Mouse (Mus musculus) midbrain, postnatal 0 days (tissue): Measurements from ENCODE around the gene Pga5. TPM values are rescaled to one million over a fixed set of nuclear protein-coding genes. Genes with fewer than 3 reads are reported as not detected.

ENCODE experiments used
- ATAC-seq: fragments of 200-750 bp; cut with Nextera tagmentation; 2 replicates; pipeline ENCODE4 v1.8.0; 2017; ENCODE audit warnings: moderate number of reproducible peaks, mild to moderate bottlenecking, moderate TSS enrichment, moderate library complexity; ENCODE audit not compliant: low FRiP score
- DNase-seq: peaks from one replicate; pipeline ENCODE4 v3.0.0-alpha.2; 2015; ENCODE audit warnings: low spot score
- H3K27ac ChIP-seq: fragments of 300-500 bp; sonication (generic); 2 replicates; pipeline ENCODE4 v1.5.1; 2014; ENCODE audit warnings: low read depth, mild to moderate bottlenecking, low read length, mixed read lengths
- H3K27me3 ChIP-seq: fragments of 300-500 bp; sonication (generic); 2 replicates; pipeline ENCODE4 v1.6.1; 2014; ENCODE audit warnings: low read length, control low read depth, mixed read lengths; ENCODE audit not compliant: insufficient read depth
- H3K36me3 ChIP-seq: fragments of 300-500 bp; sonication (generic); 2 replicates; pipeline ENCODE4 v1.6.1; 2014; ENCODE audit warnings: low read length, control low read depth, mixed read lengths; ENCODE audit not compliant: insufficient read depth
- H3K4me1 ChIP-seq: fragments of 300-500 bp; sonication (generic); 2 replicates; pipeline ENCODE4 v1.6.1; 2014; ENCODE audit warnings: mild to moderate bottlenecking, control low read depth, antibody characterized with exemption, low read length, mixed read lengths; ENCODE audit not compliant: insufficient read depth
- H3K4me2 ChIP-seq: fragments of 300-500 bp; sonication (generic); 2 replicates; pipeline ENCODE4 v1.6.1; 2014; ENCODE audit warnings: low read depth, mild to moderate bottlenecking, low read length, mixed read lengths; ENCODE audit not compliant: poor library complexity, severe bottlenecking
- H3K4me3 ChIP-seq: fragments of 300-500 bp; sonication (generic); 2 replicates; pipeline ENCODE4 v1.5.1; 2014; ENCODE audit warnings: low read depth, mild to moderate bottlenecking, low read length, moderate library complexity
- H3K9ac ChIP-seq: fragments of 300-500 bp; sonication (generic); replicated peaks from 2 replicates; pipeline ENCODE4 v1.6.1; 2014; ENCODE audit warnings: mild to moderate bottlenecking, low read length, moderate library complexity, mixed read lengths; ENCODE audit not compliant: poor library complexity, severe bottlenecking
- H3K9me3 ChIP-seq: fragments of 300-500 bp; sonication (generic); 2 replicates; pipeline ENCODE4 v1.6.1; 2016; ENCODE audit warnings: low read length, control low read depth
- CTCF ChIP-seq: IDR thresholded peaks from 2 replicates; pipeline ENCODE4 v1.5.1; 2016; ENCODE audit warnings: antibody characterized with exemption, mild to moderate bottlenecking
- WGBS: fragments of 180-500 bp; shearing (Covaris S2); extraction: QIAGEN DNeasy Blood & Tissue Kit; methylation state at CpG from one replicate; pipeline ENCODE4 v1.1.7; 2014; 5-methylcytosine and 5-hydroxymethylcytosine counted together
- polyA plus RNA-seq: library from polyadenylated mRNA; unstranded; fragments of >200 nt; fragmentation: Nextera tagmentation; extraction: Ambion mirVana; gene quantifications from 2 replicates; pipeline ENCODE4 v1.2.1, GENCODE M21; 2015
- total RNA-seq: library from RNA; depleted of rRNA; stranded (reverse); fragments of >200 nt; gene quantifications from 2 replicates; pipeline ENCODE4 v1.2.3, GENCODE M21; 2014

Gene Pga5
- total and polyA plus RNA-seq, 2 experiments from 2014 or later = not detected

GRCm38 (mm10) chr19:10685727-10686126 is 7.9 kb upstream of the Pga5 start:
- ATAC-seq (no peak), DNase-seq (no peak)
- H3K9me3 ChIP-seq = no peaks in the 10 kb centered on the region
- H3K4me1 ChIP-seq = peaks cover 13% of the 10 kb centered on the region; the same call in 1 of the 2 replicates
- H3K9ac ChIP-seq = no peak overlapping the region
- H3K36me3 ChIP-seq = no peaks in the 10 kb centered on the region
- H3K4me2 ChIP-seq = no peak overlapping the region
- no peaks in the 10 kb centered on the region for H3K27me3 ChIP-seq
- TF ChIP-seq CTCF = no peak
- no peak overlapping the region for H3K4me3 ChIP-seq
- no peak overlapping the region for H3K27ac ChIP-seq
- WGBS = 72% methylated on average over 2 of the region's 2 CpGs

- no peak for TF ChIP-seq CTCF
- Histone ChIP-seq H3K36me3 (no peaks in the 10 kb centered on the region), H3K27me3 (no peaks in the 10 kb centered on the region), H3K9me3 (no peaks in the 10 kb centered on the region), H3K9ac (no peak overlapping the region), H3K4me1 (0 out of 2 replicates have a peak, but pooled peaks cover 8% of the 10 kb centered on the region), H3K4me3 (no peak overlapping the region), H3K27ac (no peak overlapping the region), H3K4me2 (no peak overlapping the region)
- 91% methylated on average over 9 of the region's 9 CpGs for WGBS
- ATAC-seq (no peak), DNase-seq (no peak)
These were observed 7.2 kb upstream of the Pga5 start for GRCm38 (mm10) chr19:10685081-10685480.

DNA sequence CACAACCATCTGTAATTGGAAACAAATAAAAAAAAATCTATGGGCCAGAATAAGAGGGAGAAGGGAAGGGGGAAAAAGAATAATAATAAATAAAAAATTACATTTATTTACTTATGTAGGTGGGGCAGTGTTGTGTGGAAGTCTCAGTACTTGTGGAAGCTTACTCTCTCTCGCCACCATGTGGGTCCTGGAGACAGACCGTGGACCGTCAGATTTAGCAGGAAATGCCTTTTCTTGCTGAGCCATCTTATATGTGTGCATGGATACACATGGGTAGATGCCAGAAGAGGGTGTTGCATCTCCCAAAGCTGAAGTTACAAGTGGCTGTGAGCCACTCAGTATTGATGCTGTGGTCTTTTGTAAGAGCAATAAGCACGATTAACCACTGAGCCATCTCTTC is 3.7 kb upstream of the Pga5 start:
- WGBS = 69% methylated on average over 4 of the region's 4 CpGs
- Histone ChIP-seq H3K4me3 (no peak overlapping the region), H3K36me3 (no peaks in the 10 kb centered on the region), H3K27ac (no peak overlapping the region), H3K9ac (no peak overlapping the region), H3K4me2 (no peak overlapping the region), H3K9me3 (no peaks in the 10 kb centered on the region), H3K4me1 (no peaks in the 10 kb centered on the region), H3K27me3 (no peaks in the 10 kb centered on the region)
- DNase-seq = no peak
- peak; percentile 24 for TF ChIP-seq CTCF
- ATAC-seq = no peak

DNA sequence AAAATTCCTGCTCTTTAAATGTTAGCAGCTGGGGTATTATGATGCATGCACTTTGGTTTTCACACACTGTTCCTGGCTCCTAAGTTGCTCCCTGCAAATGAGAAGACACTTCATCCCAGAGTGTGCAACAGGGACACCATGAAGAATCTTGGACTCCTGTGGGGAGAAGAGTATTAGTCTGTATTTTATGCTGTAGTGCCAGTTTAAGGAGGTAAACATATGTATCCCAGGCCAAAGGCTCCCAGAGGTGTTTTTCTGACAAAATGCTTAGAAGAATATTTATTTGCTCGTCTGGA is 849 bp upstream of the Pga5 start:
- no peak for TF ChIP-seq CTCF
- 0 out of 2 replicates have a peak, but pooled peaks have one; percentile 28 for ATAC-seq
- no peak overlapping the region for H3K4me2 ChIP-seq
- H3K4me1 ChIP-seq = no peaks in the 10 kb centered on the region
- 81% methylated on average over 1 of the region's 1 CpGs for WGBS
- no peak overlapping the region for H3K4me3 ChIP-seq
- H3K9ac ChIP-seq = no peak overlapping the region
- no peak for DNase-seq
- H3K36me3 ChIP-seq = no peaks in the 10 kb centered on the region
- no peak overlapping the region for H3K27ac ChIP-seq
- H3K9me3 ChIP-seq = no peaks in the 10 kb centered on the region
- H3K27me3 ChIP-seq = no peaks in the 10 kb centered on the region

GRCm38 (mm10) chr19:10676656-10677055 is 1.2 kb downstream of the Pga5 start:
- no peaks in the 10 kb centered on the region for H3K36me3 ChIP-seq
- no peak overlapping the region for H3K27ac ChIP-seq
- H3K9me3 ChIP-seq = no peaks in the 10 kb centered on the region
- no peak overlapping the region for H3K9ac ChIP-seq
- H3K4me3 ChIP-seq = no peak overlapping the region
- no peak for TF ChIP-seq CTCF
- ATAC-seq (no peak), DNase-seq (no peak)
- no peaks in the 10 kb centered on the region for H3K27me3 ChIP-seq
- H3K4me1 ChIP-seq = no peaks in the 10 kb centered on the region
- H3K4me2 ChIP-seq = no peak overlapping the region
- whole genome bisulfite sequencing = 86% methylated on average over 16 of the region's 16 CpGs

DNA sequence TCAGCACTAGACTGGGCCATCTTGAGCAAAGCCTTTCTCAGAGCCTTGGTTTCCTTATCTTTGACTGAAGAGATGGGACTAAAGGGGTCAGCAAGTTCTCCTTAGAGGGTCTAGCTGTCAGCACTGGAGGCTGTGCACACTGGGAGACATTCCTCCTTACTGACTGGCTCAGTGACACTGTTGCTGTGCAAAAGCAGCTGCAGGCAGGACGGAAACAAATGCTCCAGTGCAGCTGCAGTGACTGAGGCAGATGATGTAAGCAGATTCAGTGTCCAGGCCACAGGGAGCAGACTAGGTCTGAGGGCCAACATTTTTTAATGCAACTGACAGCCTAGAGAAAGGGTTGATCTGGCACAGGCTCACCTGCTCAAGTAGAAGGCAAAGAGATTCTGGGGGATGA is 4.6 kb downstream of the Pga5 start:
- no peaks in the 10 kb centered on the region for H3K4me1 ChIP-seq
- no peak overlapping the region for H3K4me2 ChIP-seq
- H3K36me3 ChIP-seq = no peaks in the 10 kb centered on the region
- H3K27me3 ChIP-seq = no peaks in the 10 kb centered on the region
- no peak overlapping the region for H3K4me3 ChIP-seq
- ATAC-seq (no peak), DNase-seq (no peak)
- H3K9ac ChIP-seq = no peak overlapping the region
- no peak overlapping the region for H3K27ac ChIP-seq
- no peaks in the 10 kb centered on the region for H3K9me3 ChIP-seq
- 28% methylated on average over 1 of the region's 1 CpGs for WGBS
- no peak for TF ChIP-seq CTCF
